Comparison of ENCODE assay signal across 8 mouse cellular contexts in genomic region chr11:52919231-52919960, GRCm38 (mm10).
DNase-seq lines count a peak whose midpoint lies in the region; ATAC-seq and TF ChIP-seq lines count a peak whose summit lies in the region.

No protein-coding gene starts in this region.

- no peaks in the 10 kb centered on the region for H3K27me3 ChIP-seq in kidney, postnatal 0 days (ENCODE audit: insufficient read depth, low read length)
- no peaks in the 10 kb centered on the region for H3K27me3 ChIP-seq in limb, embryonic 14.5 days (ENCODE audit: control insufficient read depth, insufficient read depth, low read length)

- H3K4me2 ChIP-seq in kidney, postnatal 0 days (ENCODE audit: low read length): no peak overlapping the region
- H3K4me2 ChIP-seq in limb, embryonic 14.5 days (replicated peaks; ENCODE audit: low read depth, low read length, severe bottlenecking): no peak overlapping the region

- WGBS in kidney, postnatal 0 days: 26% methylated on average over 14 of the region's 15 CpGs
- 20% methylated on average over 15 of the region's 15 CpGs for WGBS in limb, embryonic 14.5 days

- no peak for TF ChIP-seq CTCF in kidney, postnatal 0 days (IDR thresholded peaks at IDR 0.05; ENCODE audit: low read depth)
- no peak for TF ChIP-seq CTCF in layer of hippocampus, adult 2 months (conservative IDR thresholded peaks at IDR 0.05)

- no peaks in the 10 kb centered on the region for H3K36me3 ChIP-seq in kidney, postnatal 0 days (ENCODE audit: insufficient read depth, low read length)
- H3K36me3 ChIP-seq in limb, embryonic 14.5 days (ENCODE audit: control insufficient read depth, insufficient read depth, low read length): no peaks in the 10 kb centered on the region

- no peaks in the 10 kb centered on the region for H3K9me3 ChIP-seq in kidney, postnatal 0 days (replicated peaks; ENCODE audit: low read length)
- no peaks in the 10 kb centered on the region for H3K9me3 ChIP-seq in limb, embryonic 14.5 days (ENCODE audit: control insufficient read depth, low read length)

- H3K4me1 ChIP-seq in kidney, postnatal 0 days (replicated peaks; ENCODE audit: insufficient read depth, low read length): no peaks in the 10 kb centered on the region
- H3K4me1 ChIP-seq in limb, embryonic 14.5 days (ENCODE audit: control insufficient read depth, insufficient read depth, low read length): peaks cover 7% of the 10 kb centered on the region; the same call in 1 of the 2 replicates

- ATAC-seq in kidney, postnatal 0 days (replicated peaks; ENCODE audit: low FRiP score, low read depth): no peak
- ATAC-seq in cerebellum, adult (ENCODE audit: insufficient number of reproducible peaks, low FRiP score, low TSS enrichment): 0 out of 2 replicates have a peak, but pooled peaks have one; percentile 15
- ATAC-seq in limb, embryonic 14.5 days (ENCODE audit: low FRiP score, low read depth): peak; percentile 60

- peak; percentile 66 for DNase-seq in kidney, postnatal 0 days (ENCODE audit: low spot score)
- DNase-seq in kidney, adult 8-10 months: no peak
- DNase-seq in ZHBTc4 (ENCODE audit: low read depth, low spot score): peak; percentile 35
- DNase-seq in limb, embryonic 14.5 days (ENCODE audit: low spot score): peak; percentile 40
- peak; percentile 63 for DNase-seq in thymus, postnatal 0 days (ENCODE audit: low spot score)
- no peak for DNase-seq in spleen, postnatal 14 days (ENCODE audit: low spot score in 2 of 2)
- no peak for DNase-seq in layer of hippocampus, adult 2 months (ENCODE audit: low spot score in 2 of 2)

- H3K4me3 ChIP-seq in kidney, postnatal 0 days (replicated peaks; ENCODE audit: low read depth, low read length): no peak overlapping the region
- no peak overlapping the region for H3K4me3 ChIP-seq in limb, embryonic 14.5 days (replicated peaks; ENCODE audit: low read length)
- no peak overlapping the region for H3K4me3 ChIP-seq in layer of hippocampus, adult 2 months

- no peak for TF ChIP-seq POLR2A in limb, embryonic 14.5 days (IDR thresholded peaks at IDR 0.05; ENCODE audit: borderline replicate concordance, extremely low read depth, insufficient read depth, insufficient read length)

- H3K27ac ChIP-seq in kidney, postnatal 0 days: no peak overlapping the region
- H3K27ac ChIP-seq in limb, embryonic 14.5 days (replicated peaks; ENCODE audit: low read depth, low read length): no peak overlapping the region
- H3K27ac ChIP-seq in layer of hippocampus, adult 2 months: no peak overlapping the region

- H3K9ac ChIP-seq in kidney, postnatal 0 days (ENCODE audit: low read depth, low read length): no peak overlapping the region
- no peak overlapping the region for H3K9ac ChIP-seq in limb, embryonic 14.5 days (ENCODE audit: low read depth, low read length, severe bottlenecking)

Comparison
In these comparisons a context has a peak if more than half of its experiments do, and no peak if none do; other contexts are left out.
1. DNase-seq: peak in kidney, postnatal 0 days (single experiment), ZHBTc4 (single experiment), limb, embryonic 14.5 days (single experiment) and thymus, postnatal 0 days (single experiment); none in kidney, adult 8-10 months (0 of 2), spleen, postnatal 14 days (0 of 2) and layer of hippocampus, adult 2 months (0 of 2).